Mouse (Mus musculus) adrenal gland, adult 8-10 months (tissue): ENCODE results near the gene 4930407I10Rik. TPM values are rescaled to one million over a fixed set of nuclear protein-coding genes. Genes with fewer than 3 reads are reported as not detected.

Experiments used
- DNase-seq: peaks from one replicate; pipeline ENCODE4 v3.0.0; 2022
- total RNA-seq, 4 experiments: library from RNA; stranded (reverse); gene quantifications; 2 replicates each; pipeline ENCODE4 v1.2.4; 2022

Gene 4930407I10Rik
- total RNA-seq: not detected

DNA sequence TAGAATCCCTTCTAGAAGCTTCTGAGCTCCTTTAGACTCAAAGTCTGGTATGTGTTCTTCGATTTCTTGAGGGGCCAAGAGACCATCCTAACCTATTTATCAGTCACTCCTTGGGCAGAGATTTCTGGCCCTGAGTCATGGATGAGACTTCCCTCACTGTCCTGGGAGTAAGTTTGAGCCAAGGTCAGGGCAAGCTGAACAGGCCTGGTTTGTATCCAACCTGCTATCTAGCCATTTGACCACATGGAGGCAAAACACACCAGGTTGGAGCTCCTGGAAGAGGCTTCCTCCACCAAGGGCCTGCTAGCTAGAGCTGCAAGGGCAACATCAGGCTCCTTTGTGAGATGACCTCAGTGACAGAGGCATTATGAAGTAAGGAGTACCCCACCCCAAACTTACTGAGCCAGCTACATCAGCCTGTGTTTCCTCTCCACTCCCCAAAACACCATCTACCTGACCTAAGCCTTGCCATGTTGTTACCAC lies at the start of gene 4930407I10Rik:
Gene 4930407I10Rik, plus strand, starts transcription at position 433 of the 483 bp plus-strand sequence.
- DNase-seq: no peak

DNA sequence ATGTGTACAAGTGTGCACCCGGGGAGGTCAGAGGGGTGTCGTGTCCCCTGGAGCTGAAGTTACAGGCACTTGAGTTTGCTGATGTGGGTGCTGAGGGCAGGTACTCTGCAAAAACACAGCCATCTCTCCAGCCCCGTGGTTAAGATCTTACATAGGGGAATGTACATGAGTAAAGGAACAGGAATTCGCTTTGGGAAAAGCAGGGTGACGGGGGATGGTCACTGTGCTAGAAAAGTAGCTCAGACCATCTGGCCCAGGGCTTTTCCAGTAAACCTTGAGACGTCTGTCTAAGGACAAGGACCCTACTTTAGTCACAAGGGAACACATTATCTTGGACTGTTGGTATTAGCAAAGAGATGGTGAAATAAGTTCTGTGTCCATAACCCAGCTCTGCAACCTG lies 47.0 kb upstream of the 4930407I10Rik start:
- DNase-seq: no peak

GRCm38 (mm10) chr15:82014745-82015391 lies 44.1 kb upstream of the 4930407I10Rik start:
- no peak for DNase-seq

- no peak for DNase-seq
Observed at GRCm38 (mm10) chr15:82015392-82016100, 43.4 kb upstream of the 4930407I10Rik start.

DNA sequence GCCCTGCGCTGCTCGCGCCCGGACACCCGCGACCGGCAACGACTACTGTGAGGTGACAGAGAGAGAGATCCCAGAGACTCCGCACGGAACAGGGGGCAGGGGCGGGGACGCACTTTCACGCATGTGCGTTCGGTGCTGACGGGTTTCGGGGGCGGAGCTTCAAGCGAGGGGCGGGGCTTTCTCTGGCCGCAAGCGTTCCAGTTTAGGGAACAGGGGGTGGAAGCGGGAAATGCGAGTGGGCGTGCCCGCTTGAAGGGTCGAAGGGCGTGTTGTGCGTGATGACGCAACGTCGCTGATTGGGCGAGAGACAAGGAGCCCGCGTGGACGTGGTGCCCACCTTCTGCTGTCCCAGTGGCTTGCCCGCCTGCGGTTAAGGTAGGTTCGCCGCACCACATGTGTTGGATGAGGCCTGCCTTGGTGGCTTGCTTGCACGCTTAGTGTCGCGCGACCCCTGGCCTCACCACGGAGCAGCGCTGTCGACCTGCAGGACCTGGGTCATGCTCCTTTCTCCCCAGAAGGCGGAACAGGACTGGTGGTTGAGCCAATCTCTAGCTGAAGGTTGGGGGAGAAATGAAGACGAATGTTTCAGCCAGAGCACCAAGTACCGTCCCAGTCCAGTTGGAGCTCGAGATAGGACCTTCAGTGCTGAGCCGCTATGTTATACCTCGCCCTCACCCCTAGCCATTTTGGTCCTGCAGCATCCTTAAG lies 42.7 kb upstream of the 4930407I10Rik start:
- peak; percentile 99 for DNase-seq

DNA sequence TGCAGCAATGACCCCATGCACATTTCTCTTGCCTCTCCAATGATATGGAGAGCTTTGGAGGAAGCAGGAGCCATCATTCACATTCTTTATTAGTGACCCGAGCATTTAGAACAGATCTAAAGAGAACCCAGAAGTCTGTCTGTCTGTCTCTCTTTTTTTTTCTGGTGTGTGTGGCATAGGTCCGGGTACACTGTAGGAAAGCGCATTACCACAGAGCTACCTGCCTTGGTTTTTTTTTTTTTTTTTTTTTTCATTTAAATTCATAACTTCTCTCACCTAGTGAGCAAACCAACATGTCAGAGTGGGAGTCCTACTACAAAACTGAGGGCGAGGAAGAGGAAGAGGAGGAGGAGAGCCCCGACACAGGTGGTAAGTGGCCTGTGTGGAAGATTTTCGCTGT lies 42.1 kb upstream of the 4930407I10Rik start:
- no peak for DNase-seq

DNA sequence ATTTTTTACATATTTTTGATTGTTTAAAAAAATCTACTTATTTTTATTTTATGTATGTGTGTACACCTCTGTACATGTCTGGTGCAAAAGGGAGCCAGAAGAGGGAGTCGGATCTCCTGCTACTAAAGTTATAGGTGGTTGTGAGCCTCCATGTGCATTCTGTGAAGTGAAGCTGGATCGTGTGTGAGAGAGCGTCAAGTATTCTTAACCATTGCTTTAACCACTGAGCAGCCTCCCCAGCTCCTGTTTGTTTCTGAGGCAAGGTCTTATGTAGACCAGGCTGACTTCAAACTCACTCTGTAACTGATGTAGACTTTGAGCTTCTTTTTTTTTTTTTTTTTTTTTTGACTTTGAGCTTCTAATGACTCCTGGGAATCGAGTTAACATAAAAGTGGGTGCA lies 41.5 kb upstream of the 4930407I10Rik start:
- DNase-seq: no peak

DNA sequence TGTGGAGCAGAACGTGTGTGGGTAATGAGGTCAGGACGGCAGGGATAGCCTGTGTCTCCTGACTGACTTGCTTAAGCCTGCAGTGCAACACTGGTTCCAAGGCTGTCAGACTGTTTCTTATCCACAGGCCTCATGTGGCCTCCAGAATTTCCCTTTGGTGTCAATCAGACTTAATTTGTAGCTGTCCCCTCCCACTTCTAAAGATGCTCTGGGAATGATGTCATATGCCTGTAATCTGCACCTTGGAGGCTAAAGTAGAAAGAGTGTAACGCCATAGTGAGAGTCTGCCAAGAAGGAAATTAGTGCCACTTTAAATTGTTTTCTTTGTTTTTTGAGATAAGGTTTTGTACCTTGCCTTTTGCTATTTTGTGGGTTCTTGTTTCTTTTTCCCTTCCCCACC lies 39.7 kb upstream of the 4930407I10Rik start:
- DNase-seq: peak; percentile 42

- DNase-seq: peak; percentile 64
Observed at GRCm38 (mm10) chr15:82022535-82023088, 36.3 kb upstream of the 4930407I10Rik start.

GRCm38 (mm10) chr15:82023965-82024635 lies 34.9 kb upstream of the 4930407I10Rik start:
- no peak for DNase-seq

GRCm38 (mm10) chr15:82027276-82027675 lies 31.7 kb upstream of the 4930407I10Rik start:
- DNase-seq: no peak

- no peak for DNase-seq
Observed at GRCm38 (mm10) chr15:82027726-82028125, 31.2 kb upstream of the 4930407I10Rik start.

DNA sequence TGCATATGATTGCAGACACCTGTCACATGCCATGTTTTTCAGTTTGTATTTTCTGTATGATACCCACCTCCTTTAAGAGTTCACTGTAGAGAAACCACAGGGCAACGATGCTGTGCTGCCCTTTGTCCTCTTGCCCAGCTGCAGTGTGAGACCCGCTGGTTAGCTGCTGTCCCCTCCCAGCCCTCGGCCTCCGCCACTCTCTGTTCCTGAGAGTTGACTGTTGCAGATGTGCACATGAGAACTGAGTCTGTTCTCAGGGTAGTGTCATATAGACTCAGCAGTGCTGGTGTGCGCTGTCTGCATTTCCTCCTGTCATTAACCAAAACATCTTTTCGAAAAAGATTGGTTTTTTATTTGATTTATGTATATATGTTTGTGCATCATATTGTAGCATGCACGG lies 26.6 kb upstream of the 4930407I10Rik start:
- no peak for DNase-seq

- DNase-seq: no peak
Observed at GRCm38 (mm10) chr15:82033762-82034161, 25.2 kb upstream of the 4930407I10Rik start, which contains the start of gene Desi1. TSS of gene Desi1 (minus strand) at chr15:82033862.

DNA sequence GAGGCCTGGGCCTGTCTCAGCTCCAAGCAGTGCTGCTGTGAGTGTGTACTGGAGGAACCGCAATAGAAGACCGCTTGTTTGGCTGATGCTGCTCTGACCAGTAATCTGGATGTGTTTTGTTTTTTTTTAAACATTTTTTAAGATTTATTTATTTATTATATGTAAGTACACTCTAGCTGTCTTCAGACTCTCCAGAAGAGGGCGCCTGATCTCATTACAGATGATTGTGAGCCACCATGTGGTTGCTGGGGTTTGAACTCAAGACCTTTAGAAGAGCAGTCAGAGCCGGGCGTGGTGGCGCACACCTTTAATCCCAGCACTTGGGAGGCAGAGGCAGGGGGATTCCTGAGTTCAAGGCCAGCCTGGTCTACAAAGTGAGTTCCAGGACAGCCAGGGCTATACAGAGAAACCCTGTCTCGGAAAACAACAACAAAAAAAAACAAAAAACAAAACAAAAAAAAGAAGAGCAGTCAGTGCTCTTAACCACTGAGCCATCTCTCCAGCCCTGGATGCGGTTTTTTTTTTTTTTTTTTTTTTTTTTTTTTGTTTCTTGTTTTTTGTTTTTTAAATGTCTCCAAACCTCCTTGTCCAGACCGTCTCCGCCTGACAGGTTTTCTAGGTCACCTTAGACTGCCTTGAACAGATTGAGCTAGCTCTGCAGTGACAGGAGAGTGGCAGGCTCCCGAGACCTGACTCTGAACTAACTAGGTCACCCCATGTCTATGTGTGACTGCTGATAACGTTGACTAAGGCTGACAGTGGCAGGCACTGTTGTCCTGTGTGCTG lies 22.9 kb upstream of the 4930407I10Rik start:
- no peak for DNase-seq

DNA sequence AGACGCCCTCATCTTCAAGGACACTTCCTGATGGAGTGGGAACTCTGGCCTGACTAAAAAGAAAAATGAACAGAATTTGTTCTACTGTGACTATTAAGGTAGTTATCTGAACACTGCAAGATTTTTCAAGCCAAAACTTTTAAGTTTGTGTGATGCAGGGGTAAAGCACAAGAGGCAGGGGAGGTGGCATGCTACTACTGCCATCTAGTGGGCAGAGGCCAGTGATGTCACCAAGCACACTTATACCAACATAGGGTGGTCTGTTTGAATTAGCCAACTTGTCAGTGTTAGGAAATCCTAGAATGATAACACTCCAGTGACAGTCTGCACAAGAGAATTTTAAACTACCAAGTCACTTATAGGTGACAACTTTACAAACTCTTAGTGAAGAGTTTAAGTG lies 18.3 kb upstream of the 4930407I10Rik start:
- no peak for DNase-seq

- DNase-seq: no peak
Observed at GRCm38 (mm10) chr15:82044166-82044784, 14.7 kb upstream of the 4930407I10Rik start.

DNA sequence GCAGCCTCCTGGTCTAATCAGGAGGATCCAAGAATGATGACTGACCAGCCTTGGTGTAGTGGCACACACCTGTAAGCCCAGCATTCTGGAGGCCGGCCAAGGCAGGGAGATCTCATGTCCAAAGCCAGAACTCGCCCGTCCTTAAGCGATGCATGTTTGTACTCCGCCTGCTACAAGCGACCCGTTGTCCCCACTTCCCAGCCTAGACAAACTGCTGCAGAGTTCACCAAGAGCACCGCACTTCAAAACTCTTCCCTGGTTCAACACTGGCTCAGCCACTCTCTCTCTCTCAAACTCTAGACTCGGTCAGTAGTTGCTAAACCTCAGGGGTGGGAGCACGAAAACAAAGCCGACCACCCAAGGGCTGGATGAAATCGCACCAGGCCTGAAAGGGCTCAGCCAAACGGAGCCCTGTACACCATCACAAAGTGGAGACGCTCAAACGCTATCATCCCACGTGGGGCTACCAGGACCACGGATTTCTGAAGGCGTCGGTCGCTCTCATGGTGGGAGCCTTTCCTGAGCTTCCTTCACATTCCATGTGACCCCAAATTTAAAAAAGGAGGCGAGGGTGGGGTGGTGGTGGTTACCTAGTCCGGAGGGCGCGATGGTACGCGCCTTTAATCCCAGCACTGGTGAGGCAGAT lies 12.6 kb upstream of the 4930407I10Rik start:
- no peak for DNase-seq

- DNase-seq: peak; percentile 87
Observed at GRCm38 (mm10) chr15:82047080-82047883, 11.7 kb upstream of the 4930407I10Rik start, which contains the start of gene Snu13. TSS of gene Snu13 (minus strand) at chr15:82047598.

DNA sequence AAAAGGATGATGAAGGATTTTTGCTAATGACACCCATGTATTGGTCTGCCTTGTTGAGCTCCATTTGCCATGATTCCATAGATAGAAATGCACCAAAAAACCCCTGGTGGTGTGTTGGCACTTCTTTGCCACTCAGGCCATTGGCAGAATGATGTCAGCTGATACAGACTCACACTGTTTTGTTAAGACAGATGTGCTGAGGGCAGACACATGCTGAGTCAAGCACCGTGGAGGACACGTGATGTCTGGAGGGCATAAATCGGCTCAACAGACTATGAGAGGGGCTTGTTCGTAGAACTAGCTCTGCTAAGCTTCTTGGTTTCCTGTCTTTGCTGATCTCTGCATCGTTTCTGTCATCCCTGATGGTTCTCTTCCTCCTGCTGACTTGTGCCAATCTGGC lies 6.4 kb upstream of the 4930407I10Rik start:
- DNase-seq: no peak
